Mouse (Mus musculus) olfactory bulb, adult 2 months (tissue): Measurements from ENCODE around the gene Cnp. TPM values are rescaled to one million over a fixed set of nuclear protein-coding genes. Genes with fewer than 3 reads are reported as not detected.
"Not testable (repeated sequence)": the region's sequence is repeated elsewhere in the genome, so short reads cannot be mapped to it uniquely, and the experiment has no call there.

Experiments used
- H3K27ac ChIP-seq: fragments of 200-500 bp; 2 replicates; pipeline ENCODE4 v1.5.1; 2012; ENCODE audit warnings: low read depth, low read length; ENCODE audit not compliant: insufficient read depth
- H3K4me1 ChIP-seq: fragments of 200-500 bp; 2 replicates; pipeline ENCODE4 v1.6.1; 2012; ENCODE audit warnings: low read length; ENCODE audit not compliant: control insufficient read depth, insufficient read depth
- H3K4me3 ChIP-seq: fragments of 200-500 bp; 2 replicates; pipeline ENCODE4 v1.5.1; 2012; ENCODE audit warnings: mild to moderate bottlenecking, low read depth, low read length, moderate library complexity; ENCODE audit not compliant: insufficient read depth
- CTCF ChIP-seq: fragments of 200-500 bp; IDR thresholded peaks from 2 replicates; pipeline ENCODE4 v1.5.1; 2012; ENCODE audit warnings: low read depth, mild to moderate bottlenecking, low read length, moderate library complexity; ENCODE audit not compliant: insufficient read depth
- POLR2A ChIP-seq: fragments of 200-500 bp; IDR thresholded peaks from 2 replicates; pipeline ENCODE4 v1.6.1; 2012; ENCODE audit warnings: mild to moderate bottlenecking, low read depth, low read length, moderate library complexity; ENCODE audit not compliant: insufficient read depth
- WGBS: fragments of 180-500 bp; shearing (Covaris S2); methylation state at CpG from one replicate; pipeline ENCODE4 v1.1.7; 2018; 5-methylcytosine and 5-hydroxymethylcytosine counted together
- polyA plus RNA-seq: library from polyadenylated mRNA; stranded (reverse); fragments of >200 nt; gene quantifications from 2 replicates; pipeline ENCODE4 v1.2.4, GENCODE M21; 2012; ENCODE audit warnings: low replicate concordance; ENCODE audit not compliant: missing spikeins, insufficient read depth, insufficient read length

Gene Cnp
- not detected in 2 replicates for polyA plus RNA-seq

DNA sequence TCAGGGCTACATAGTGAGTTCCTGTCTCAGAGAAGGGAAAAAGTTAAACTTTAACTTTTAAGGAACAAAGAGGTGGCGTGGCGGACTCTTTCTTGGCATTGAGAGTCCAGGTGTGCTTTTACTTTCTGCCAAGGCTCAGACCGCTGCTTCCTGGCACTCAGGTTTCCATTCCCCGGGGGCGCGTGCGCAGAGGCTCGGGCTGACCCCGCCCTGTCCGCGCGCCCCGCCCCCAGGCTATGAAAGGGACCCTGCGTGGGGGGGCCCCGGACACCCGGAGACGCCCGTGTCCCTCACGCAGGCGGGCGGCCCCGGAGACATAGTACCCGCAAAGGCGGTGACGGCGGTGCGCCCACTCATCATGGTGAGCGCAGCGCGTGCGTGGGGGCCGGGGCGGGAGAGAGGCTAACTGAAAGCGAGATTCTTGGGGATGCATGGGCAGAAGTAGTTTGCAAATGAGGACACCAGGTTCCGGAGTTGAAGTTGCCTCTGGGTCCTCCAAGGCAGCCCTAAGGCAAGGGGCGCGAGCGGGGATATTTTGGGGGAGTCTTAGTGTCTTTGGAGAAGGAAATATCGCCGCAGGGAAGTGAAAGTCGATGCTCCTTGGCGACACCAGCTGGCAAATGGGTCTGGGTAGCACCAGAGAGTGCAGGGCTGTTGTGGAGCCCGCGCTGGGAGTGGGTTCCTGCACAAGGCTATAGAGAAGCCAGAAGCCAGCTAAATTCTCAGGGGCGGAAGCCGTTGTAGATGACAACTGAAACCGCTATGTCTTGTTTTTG lies at the start of gene Cnp:
Gene Cnp, plus strand, starts transcription at position 197 of the 776 bp plus-strand sequence.
- peaks cover 32% of the 10 kb centered on the region for H3K4me1 ChIP-seq
- peak within 1 kb of the TSS; percentile 78 for H3K27ac ChIP-seq
- no peak for TF ChIP-seq CTCF
- TF ChIP-seq POLR2A: peak; percentile 40; the same call in 1 of the 2 replicates
- WGBS: 2% methylated on average over 47 of the region's 47 CpGs
- H3K4me3 ChIP-seq: peak within 1 kb of the TSS; percentile 77

DNA sequence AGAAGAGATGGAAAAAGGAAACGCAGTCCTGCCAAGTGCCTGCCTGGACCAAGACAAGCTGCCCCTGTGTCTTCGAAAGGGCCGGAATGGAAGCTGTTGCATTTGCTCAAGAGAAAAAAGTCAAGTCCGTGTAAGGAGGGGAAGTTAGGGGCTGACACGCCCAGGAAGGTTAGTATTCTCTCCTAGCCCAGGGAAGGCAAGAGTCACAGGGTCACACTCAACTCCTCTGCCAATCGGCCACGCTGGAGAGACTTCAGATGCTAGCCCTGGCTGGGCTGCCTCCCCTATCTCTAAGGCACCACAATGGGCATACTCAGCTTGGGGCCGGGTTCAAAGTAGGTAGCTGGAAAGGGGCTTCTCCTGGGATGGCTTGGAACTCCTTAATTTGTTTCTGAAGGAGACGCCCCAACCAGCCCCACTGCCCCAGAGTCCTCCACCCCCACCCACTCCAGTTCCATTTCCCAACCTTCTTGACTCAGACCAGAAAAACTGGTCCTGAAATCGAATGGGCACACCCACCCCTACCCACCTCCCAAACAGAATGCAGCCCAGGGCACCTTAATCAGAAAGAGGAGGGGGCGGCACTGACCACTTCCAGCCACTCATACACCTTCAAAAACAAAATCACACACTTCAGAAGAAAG lies 49.6 kb upstream of the Cnp start:
- WGBS: 52% methylated on average over 11 of the region's 11 CpGs
- Histone ChIP-seq H3K4me3 (no peak overlapping the region), H3K4me1 (peaks cover 24% of the 10 kb centered on the region), H3K27ac (no peak overlapping the region)
- TF ChIP-seq POLR2A (no peak), CTCF (no peak)

GRCm38 (mm10) chr11:100526052-100526816 lies 48.5 kb upstream of the Cnp start:
- TF ChIP-seq CTCF (no peak), POLR2A (no peak)
- 27% methylated on average over 15 of the region's 15 CpGs for whole genome bisulfite sequencing
- H3K4me1 ChIP-seq: peaks cover 24% of the 10 kb centered on the region
- H3K27ac ChIP-seq: no peak overlapping the region
- H3K4me3 ChIP-seq: peak overlapping the region; percentile 82

GRCm38 (mm10) chr11:100527066-100527457 lies 47.6 kb upstream of the Cnp start:
- WGBS: under 1% methylated on average over 26 of the region's 26 CpGs
- Histone ChIP-seq H3K27ac (peak overlapping the region; percentile 13; the same call in 1 of the 2 replicates), H3K4me3 (peak overlapping the region; percentile 82), H3K4me1 (peaks cover 24% of the 10 kb centered on the region)
- TF ChIP-seq CTCF (no peak), POLR2A (no peak)

- H3K4me1 ChIP-seq: peaks cover 24% of the 10 kb centered on the region
- peak within 1 kb of the TSS; percentile 82 for H3K4me3 ChIP-seq
- under 1% methylated on average over 54 of the region's 54 CpGs for WGBS
- H3K27ac ChIP-seq: peak within 1 kb of the TSS; percentile 58
- TF ChIP-seq CTCF: no peak
- TF ChIP-seq POLR2A: peak; percentile 94
These were observed 47.0 kb upstream of the Cnp start, which contains the start of gene Acly for GRCm38 (mm10) chr11:100527458-100528374. Acly (minus strand) TSS chr11:100528000.

DNA sequence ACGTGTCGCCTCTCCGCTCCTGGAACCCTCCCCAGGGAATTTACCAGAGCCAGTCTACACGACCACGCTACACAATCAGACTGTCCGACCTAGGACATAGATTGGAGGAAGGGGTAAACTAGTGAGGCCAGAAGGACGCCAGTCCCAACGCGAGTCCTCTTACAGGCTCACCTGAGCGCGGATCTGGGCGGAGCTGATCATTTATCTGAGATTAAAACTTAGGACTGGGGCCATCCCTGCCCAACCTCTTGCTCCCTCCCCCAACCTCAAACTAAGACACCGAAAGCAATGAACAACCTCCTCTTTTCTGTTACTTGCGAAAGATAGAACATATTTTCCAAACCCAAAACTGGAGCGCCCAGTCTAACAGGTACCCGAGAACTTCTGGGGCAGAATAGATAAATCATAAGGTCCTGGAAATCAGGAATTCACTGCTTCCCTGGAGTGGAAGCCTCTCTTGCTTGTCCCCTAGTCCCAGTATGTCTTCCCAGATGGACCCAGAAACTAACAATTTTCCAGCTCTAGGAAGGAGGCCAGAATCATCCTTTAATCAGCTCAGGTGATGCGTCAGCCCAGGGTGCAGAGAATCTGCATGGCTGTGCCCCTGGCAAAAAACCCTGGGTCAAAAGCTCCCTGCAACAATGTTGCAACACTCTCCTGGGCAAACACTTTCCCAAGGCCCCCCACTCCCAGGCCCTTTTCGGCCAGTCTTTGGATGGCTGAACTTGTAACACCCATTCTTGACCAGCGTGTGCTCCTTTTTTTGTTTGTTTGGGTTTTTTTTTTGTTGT lies 46.1 kb upstream of the Cnp start:
- Histone ChIP-seq H3K4me1 (peaks cover 24% of the 10 kb centered on the region), H3K27ac (peak overlapping the region; percentile 58), H3K4me3 (peak overlapping the region; percentile 74)
- WGBS: 32% methylated on average over 19 of the region's 19 CpGs
- TF ChIP-seq CTCF (no peak), POLR2A (no peak)

DNA sequence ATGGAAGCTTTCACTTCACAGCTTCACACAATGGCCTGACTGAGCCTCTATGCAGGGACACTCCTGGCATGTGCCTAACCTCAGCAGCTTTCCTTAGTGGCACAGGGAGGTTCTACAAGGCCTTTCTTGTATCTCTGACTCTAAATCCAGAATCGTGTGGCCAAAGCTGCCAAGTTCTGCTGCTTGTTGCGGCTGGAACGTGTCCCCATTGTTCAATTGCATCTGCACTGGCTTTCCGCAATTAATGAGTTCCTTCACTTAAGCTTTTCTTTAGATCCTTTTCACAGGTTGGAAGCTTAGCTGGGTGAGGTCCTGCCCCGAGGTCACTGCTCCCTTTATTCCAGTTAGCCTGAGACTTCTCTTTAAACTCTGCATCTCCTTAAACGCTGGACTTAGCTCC lies 40.8 kb upstream of the Cnp start:
- WGBS: 38% methylated on average over 6 of the region's 6 CpGs

GRCm38 (mm10) chr11:100534411-100534810 lies 40.3 kb upstream of the Cnp start:
- not testable (repeated sequence) for H3K4me3 ChIP-seq
- 88% methylated on average over 2 of the region's 2 CpGs for WGBS

More for the DNA sequence above, 40.8 kb upstream of the Cnp start:
- TF ChIP-seq POLR2A (no peak), CTCF (no peak)
- H3K27ac ChIP-seq: no peak overlapping the region
- no peak overlapping the region for H3K4me3 ChIP-seq
- no peaks in the 10 kb centered on the region for H3K4me1 ChIP-seq

GRCm38 (mm10) chr11:100534821-100535220 lies 39.9 kb upstream of the Cnp start:
- 87% methylated on average over 6 of the region's 6 CpGs for WGBS
- not testable (repeated sequence) for H3K4me1 ChIP-seq, H3K4me3 ChIP-seq, H3K27ac ChIP-seq

More at GRCm38 (mm10) chr11:100534411-100534810, 40.3 kb upstream of the Cnp start:
- H3K27ac ChIP-seq, H3K4me1 ChIP-seq: not testable (repeated sequence)
